Mouse (Mus musculus) adrenal gland, adult 18-20 months (tissue): Measurements from ENCODE around the gene Rnaseh1. TPM values are rescaled to one million over a fixed set of nuclear protein-coding genes. Genes with fewer than 3 reads are reported as not detected.
A peak's percentile ranks its signal among the peaks of the same experiment; 100 is the strongest.

Source experiments
- DNase-seq, 2 experiments: peaks; one replicate each; pipeline ENCODE4 v3.0.0; 2021 to 2022; ENCODE audit warnings: low spot score in 2 of 2
- long read RNA-seq, 2 experiments: library from polyadenylated mRNA; stranded (forward); transcript quantifications; one replicate each; pipeline ENCODE4 v2.0.0; 2021
- total RNA-seq, 2 experiments: library from RNA; stranded (reverse); gene quantifications; 1 replicate in 1 of 2; 2 replicates in 1 of 2; pipeline ENCODE4 v1.2.3; 2021

The Rnaseh1 gene
- total RNA-seq = 10 to 100 TPM; 13.3 to 14.2 TPM
- long read RNA-seq, experiment 1, transcript Rnaseh1-201 (8 exons, 1,455 nt) = major isoform, 9 of 10 reads
- long read RNA-seq, experiment 1, partial matches to known transcripts = 0 of 10 reads
- long read RNA-seq, experiment 1, other reads (novel, unspliced or antisense) = 1 of 10 reads
- long read RNA-seq, experiment 2, transcript Rnaseh1-201 (8 exons, 1,455 nt) = major isoform, 20 of 21 reads
- long read RNA-seq, experiment 2, partial matches to known transcripts = 1 of 21 reads
- long read RNA-seq, experiment 2, other reads (novel, unspliced or antisense) = 0 of 21 reads

DNA sequence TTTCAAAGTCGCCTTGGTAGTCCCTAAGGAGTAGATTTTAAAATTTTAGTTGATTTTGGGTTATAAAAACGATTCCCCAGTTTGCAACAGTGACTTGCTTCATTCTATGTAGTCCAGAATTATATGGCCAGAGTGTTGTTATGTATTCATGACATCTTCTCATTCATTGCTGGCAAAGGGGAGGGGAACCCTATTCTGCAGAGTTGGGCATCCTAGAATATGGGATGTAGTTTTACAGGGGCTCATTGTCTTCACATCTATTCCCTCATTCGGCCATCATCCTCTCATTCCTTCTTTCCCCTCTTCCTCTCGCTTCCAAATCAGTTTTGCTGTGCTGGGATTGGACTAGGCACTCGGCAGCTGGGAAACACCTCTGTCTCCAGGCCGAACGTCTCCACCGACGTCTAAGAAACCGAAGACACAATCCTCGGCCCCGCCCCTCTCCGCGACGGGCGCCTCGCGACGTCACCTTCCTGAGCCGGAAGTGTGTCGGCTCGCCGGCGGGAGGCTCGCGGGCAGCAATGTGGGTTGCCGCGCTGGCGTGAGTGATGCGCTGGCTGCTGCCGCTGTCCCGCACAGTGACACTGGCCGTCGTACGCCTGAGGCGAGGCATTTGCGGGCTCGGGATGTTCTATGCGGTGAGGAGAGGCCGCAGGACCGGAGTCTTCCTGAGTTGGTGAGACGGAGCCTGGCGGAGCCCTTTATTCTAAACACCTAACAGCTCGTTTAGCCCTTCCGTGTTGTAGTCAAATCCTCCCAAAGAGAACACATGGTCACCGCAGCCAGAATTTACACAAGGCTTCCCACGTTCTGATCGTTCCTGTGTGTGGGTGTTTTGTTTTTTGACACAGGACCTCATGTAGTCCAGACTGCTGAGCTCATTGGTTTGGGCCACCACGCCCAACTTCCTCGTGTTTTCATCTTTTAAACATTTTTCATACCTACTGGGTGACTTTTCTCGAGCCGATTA, at the start of gene Rnaseh1:
Rnaseh1 (plus strand) TSS at position 462 of the 970 bp plus-strand sequence.
- DNase-seq = peak; percentile 92 to 94

DNA sequence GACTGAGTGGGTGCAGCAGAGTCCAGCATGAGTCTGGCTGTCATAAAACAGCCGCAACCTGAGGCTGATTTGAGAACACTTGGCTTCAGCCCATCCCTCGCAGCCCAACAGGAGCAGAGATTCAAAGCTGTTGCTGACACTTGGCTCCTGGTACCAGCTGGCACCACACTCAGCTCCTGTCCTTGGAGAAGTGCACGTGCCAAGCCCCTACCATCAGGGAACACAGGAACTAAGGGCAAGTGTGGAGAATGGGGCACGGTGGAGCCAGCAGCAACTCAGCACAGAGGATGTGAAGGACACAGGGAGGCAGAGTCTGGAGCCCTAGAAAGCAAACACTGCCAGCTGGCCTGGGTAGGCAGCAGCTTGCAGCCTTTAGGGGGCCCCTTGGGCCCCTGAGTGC, 47.1 kb upstream of the Rnaseh1 start:
- no peak for DNase-seq

DNA sequence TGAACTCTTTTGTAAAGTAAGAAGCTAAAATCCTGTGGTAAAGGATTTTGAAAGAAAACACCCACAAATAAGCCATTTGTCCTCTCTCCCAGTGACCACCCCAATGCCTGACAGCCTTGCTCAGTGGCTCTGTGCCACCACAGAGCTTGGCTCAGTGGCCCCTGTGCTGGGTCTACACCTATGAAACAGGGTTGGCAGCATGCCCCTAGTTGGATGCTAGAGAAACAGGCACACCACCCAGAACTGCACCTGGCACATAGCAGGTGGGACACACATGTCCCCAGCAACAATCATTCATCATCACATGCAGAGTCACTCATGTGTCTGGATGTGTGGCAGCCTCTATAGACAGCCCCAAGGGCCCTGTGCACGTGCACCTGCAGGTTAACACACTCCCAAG, 45.9 kb upstream of the Rnaseh1 start:
- no peak for DNase-seq

GRCm38 (mm10) chr12:28607546-28608305, 41.7 kb upstream of the Rnaseh1 start:
- DNase-seq = no peak

GRCm38 (mm10) chr12:28612391-28612790, 37.0 kb upstream of the Rnaseh1 start:
- no peak for DNase-seq

DNA sequence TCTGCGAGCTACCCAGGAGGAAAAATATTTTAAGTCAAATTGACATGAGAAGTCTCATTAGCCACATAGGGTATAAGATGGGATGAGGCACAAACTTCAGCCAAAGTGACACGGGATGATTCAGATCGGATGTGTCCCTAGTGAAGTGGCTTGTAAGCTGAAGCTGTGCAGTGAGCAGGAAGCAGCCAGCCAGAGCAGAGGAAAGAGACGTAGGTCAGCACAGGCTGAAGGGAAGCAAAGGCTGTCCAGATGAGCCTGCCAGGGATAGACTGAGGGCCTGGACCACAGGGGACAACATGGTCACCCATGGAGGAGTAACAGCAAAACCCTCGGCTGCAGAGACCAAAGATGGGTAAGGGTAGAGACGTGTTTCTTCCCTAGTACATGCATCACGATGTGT, 35.0 kb upstream of the Rnaseh1 start:
- no peak for DNase-seq

DNA sequence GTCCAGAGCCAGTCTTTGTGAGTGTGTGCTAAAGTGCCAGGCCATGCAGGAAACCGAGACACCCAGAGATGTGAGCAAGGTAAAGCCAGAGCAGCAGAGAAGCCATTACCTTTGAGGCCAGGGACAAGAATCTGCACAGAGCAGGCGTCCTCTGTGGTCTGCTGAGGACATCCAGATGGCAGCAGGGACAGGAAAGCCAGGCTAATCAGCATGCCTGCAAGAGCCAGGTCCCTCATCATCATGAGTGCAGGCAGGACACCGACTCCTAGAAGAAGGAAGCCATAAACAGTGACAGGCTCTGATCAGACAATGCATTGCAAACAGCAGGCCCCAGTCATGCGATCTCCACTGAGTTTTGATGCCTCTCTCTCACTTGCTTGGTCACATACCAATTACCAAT, 32.1 kb upstream of the Rnaseh1 start:
- DNase-seq = no peak

GRCm38 (mm10) chr12:28621451-28622166, 27.8 kb upstream of the Rnaseh1 start:
- no peak for DNase-seq

DNA sequence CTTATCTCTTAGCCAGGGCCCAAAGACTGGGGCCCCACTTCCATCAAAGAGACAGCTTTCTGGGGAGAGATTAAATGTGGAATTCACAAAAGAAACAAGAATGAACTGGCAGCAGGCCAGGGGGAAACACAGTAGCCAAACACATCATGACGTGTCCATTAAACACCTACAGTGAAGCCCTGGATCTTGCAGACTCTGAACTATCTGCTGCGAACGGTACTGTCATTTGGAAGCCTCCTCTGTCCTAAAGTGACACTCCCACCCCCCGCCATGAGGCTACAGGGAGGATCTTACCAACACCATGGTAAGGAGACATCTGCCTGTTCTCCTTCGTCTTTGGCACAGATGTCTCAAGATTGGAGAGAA, 27.3 kb upstream of the Rnaseh1 start:
- no peak for DNase-seq

- DNase-seq = no peak
Measured at GRCm38 (mm10) chr12:28622641-28623040, 26.8 kb upstream of the Rnaseh1 start.

DNA sequence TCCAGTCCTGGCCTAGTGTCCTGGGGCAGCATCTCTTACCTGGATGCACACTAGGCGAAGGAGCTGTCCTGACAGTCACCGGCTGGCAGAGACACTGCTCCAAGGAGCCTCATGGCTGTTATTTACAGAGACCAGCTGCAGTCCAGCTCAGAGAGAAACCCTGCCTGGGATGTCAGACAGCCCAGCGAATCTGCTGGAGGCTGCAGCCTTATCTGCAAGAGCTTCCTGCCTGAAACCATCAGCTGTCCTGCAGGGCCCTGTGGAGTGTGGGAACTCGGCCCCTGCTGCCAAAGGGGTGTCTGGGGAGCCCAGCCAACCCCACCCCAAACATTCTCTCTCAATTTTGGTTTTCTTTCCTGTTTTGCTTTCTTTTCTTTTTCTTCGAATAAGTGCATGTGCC, 26.2 kb upstream of the Rnaseh1 start, which contains the start of gene Colec11:
Colec11 (minus strand) TSS at position 183 of the 400 bp plus-strand sequence.
- no peak for DNase-seq

- no peak for DNase-seq
Measured at GRCm38 (mm10) chr12:28624251-28624650, 25.2 kb upstream of the Rnaseh1 start.

- no peak for DNase-seq
Measured at GRCm38 (mm10) chr12:28625407-28625806, 24.0 kb upstream of the Rnaseh1 start.

GRCm38 (mm10) chr12:28627092-28627491, 22.3 kb upstream of the Rnaseh1 start:
- DNase-seq = no peak

DNA sequence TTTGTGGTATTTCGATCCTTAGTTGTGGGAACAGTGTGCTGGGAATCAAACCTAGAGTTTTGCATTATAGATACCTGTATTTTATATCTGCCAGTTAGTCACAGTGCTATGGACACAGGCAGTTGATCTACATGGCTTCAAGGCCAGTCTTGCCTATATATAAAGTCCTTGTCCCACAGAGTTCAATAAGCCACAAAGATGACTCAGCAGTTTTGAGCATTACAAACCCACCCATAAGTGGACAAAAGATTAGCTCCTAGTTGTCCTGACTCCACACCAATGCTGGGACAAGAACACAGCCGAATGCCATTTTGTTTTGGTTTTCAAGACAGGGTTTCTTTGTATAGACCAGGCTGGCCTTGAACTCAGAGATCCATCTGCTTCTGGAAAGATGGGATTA, 21.0 kb upstream of the Rnaseh1 start:
- no peak for DNase-seq

DNA sequence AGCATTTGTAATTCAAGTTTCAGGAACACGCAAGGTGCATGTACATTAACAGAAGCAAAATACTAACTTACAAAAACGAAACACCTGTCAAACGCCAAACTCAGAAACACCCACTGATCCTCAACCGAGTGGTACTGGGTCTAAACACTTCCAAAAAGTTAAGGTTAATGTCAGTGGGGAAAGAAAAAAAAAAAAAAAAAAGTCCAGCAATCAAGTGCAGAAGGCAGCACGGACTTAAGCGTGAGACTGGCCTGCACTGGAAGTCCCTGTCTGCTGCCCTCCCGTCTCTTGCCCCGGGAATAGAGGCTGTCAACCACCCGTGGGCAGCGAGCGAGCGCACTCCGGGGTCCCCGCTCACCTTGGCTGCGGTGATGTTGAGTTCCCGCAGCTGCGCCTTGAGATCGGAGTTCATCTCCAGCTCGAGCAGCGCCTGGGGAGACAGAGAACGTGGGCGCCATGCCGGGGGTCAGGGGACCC, 14.3 kb upstream of the Rnaseh1 start:
- DNase-seq = peak in 1 of 2 experiments; percentile 6

- peak; percentile 88 for DNase-seq
Measured at GRCm38 (mm10) chr12:28635535-28636476, 13.6 kb upstream of the Rnaseh1 start, which contains the start of gene Rps7. Gene Rps7, minus strand, starts transcription at chr12:28635953.

GRCm38 (mm10) chr12:28636543-28636942, 12.9 kb upstream of the Rnaseh1 start:
- no peak for DNase-seq

DNA sequence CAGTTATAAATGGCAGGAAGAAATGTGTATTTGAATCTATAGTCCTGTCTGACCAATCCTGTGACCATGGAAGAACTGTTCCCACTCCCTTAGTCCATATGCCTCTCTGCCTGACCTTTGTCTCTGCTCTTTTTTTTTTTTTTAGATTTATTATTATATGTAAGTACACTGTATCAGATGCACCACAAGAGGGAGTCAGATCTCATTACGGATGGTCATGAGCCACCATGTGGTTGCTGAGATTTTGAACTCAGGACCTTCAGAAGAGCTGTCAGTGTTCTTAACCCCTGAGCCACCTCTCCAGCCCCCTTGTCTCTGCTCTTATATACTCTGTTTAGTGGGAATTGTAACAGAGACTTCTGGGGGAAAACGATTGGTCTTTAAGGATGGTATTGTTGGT, 10.6 kb upstream of the Rnaseh1 start:
- DNase-seq = no peak
